Mouse (Mus musculus): ENCODE measurements at regions not wholly inside any gene's neighbourhood (a gene's known extent, or its start where the extent isn't known, plus 50 kb on each side); places are given as distances from the start of the nearest gene placed in this dataset.

DNA sequence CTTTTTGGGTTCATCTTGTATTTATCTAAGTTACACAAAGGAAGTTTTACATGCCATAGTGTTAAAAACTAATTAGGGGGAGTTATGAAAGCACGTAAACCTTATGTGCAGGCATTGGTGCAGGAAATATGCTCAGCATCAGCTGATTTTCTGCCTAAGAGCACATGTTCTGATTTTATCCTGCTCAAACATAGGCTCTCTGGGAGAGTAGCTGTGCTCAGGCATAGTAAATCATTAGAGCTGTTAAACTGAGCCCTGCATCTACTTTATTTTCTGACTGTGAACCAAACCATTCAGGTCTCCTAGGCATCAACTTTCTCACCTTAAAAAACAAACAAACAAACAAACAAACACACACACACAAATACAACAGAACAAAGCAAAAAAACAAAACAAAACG, 260.2 kb downstream of the Sim1 start:
- TF ChIP-seq CTCF (IDR thresholded peaks at IDR 0.05; ENCODE audit: low read depth) (no peak), EP300 (IDR thresholded peaks at IDR 0.05; ENCODE audit: low read depth) (no peak)
- H3K9ac ChIP-seq (replicated peaks; ENCODE audit: low read depth, low read length): no peak overlapping the region
- ATAC-seq (ENCODE audit: insufficient read depth, low read depth): no peak
- H3K36me3 ChIP-seq (replicated peaks; ENCODE audit: control insufficient read depth, insufficient read depth, low read length): no peaks in the 10 kb centered on the region
- H3K4me2 ChIP-seq (ENCODE audit: low read depth, low read length): no peak overlapping the region
- 80% methylated on average over 2 of the region's 2 CpGs for WGBS
- H3K4me3 ChIP-seq (ENCODE audit: low read depth, low read length): no peak overlapping the region
- H3K4me1 ChIP-seq (ENCODE audit: control insufficient read depth, insufficient read depth): no peaks in the 10 kb centered on the region
- no peaks in the 10 kb centered on the region for H3K27me3 ChIP-seq (ENCODE audit: control insufficient read depth, insufficient read depth, low read length)
- DNase-seq (ENCODE audit: low spot score): no peak
- H3K27ac ChIP-seq (ENCODE audit: low read depth): no peak overlapping the region
- H3K9me3 ChIP-seq (replicated peaks; ENCODE audit: control insufficient read depth, low read length): no peaks in the 10 kb centered on the region

DNA sequence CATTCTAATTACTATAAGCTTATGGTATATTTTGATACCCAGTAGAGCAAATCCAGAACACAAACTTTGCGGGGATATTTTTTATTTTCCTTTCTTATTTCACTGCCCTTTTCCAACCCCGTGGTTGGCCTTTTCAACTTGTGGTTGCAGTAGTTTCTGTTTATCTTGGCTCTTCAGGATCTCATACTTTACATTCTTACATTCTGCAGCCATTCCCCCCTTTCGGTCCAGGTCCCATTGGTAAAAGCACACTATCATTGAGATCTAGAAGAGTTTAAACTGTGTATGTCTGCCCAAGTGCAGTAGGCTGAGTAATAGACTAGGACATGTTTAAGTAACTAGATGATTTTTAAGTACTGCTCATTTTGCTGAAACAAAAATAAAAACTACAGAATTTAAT, 279.1 kb downstream of the Sim1 start:
- Histone ChIP-seq H3K36me3 (replicated peaks; ENCODE audit: control insufficient read depth, insufficient read depth, low read length) (no peaks in the 10 kb centered on the region), H3K4me3 (ENCODE audit: low read depth, low read length) (no peak overlapping the region), H3K4me1 (ENCODE audit: control insufficient read depth, insufficient read depth) (no peaks in the 10 kb centered on the region), H3K9ac (replicated peaks; ENCODE audit: low read depth, low read length) (no peak overlapping the region), H3K4me2 (ENCODE audit: low read depth, low read length) (no peak overlapping the region), H3K27me3 (ENCODE audit: control insufficient read depth, insufficient read depth, low read length) (no peaks in the 10 kb centered on the region), H3K27ac (ENCODE audit: low read depth) (no peak overlapping the region), H3K9me3 (replicated peaks; ENCODE audit: control insufficient read depth, low read length) (no peaks in the 10 kb centered on the region)
- DNase-seq (ENCODE audit: low spot score): no peak
- ATAC-seq (ENCODE audit: insufficient read depth, low read depth): no peak
- no peak for TF ChIP-seq EP300 (IDR thresholded peaks at IDR 0.05; ENCODE audit: low read depth)
- TF ChIP-seq CTCF (IDR thresholded peaks at IDR 0.05; ENCODE audit: low read depth): no peak
- 36% methylated on average over 3 of the region's 3 CpGs for whole genome bisulfite sequencing

DNA sequence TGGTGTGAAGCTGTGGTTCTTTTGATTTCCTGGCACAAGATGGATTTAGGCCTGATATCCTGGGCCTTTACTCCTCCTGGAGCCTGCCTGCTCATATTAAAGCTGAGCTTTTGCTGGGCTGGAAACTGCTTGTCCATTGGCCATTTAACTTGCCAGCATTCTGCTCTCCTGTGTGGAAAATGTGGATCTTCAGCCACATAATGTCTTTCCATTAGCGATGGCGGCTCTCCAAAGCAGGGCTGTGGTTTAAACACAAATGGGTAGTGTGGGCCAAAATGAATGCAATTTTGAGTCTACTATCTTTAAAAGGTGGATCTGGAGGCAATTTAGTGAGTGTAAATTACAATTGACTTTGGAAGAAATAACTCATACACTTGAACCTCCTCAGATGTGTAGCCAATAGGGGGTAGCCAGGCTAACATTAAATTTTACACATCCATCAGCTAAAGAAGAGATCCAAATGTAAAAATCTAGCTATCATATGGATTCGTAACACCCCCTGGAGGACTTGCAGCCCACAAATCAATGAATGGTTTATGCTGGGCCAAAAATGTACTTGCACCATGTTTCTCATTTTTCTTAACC, 281.5 kb downstream of the Sim1 start:
- no peaks in the 10 kb centered on the region for H3K4me1 ChIP-seq (ENCODE audit: control insufficient read depth, insufficient read depth)
- no peaks in the 10 kb centered on the region for H3K36me3 ChIP-seq (replicated peaks; ENCODE audit: control insufficient read depth, insufficient read depth, low read length)
- H3K9me3 ChIP-seq (replicated peaks; ENCODE audit: control insufficient read depth, low read length): no peaks in the 10 kb centered on the region
- 92% methylated on average over 3 of the region's 3 CpGs for WGBS
- no peak for DNase-seq (ENCODE audit: low spot score)
- TF ChIP-seq EP300 (IDR thresholded peaks at IDR 0.05; ENCODE audit: low read depth) (no peak), CTCF (IDR thresholded peaks at IDR 0.05; ENCODE audit: low read depth) (no peak)
- no peaks in the 10 kb centered on the region for H3K27me3 ChIP-seq (ENCODE audit: control insufficient read depth, insufficient read depth, low read length)
- no peak overlapping the region for H3K27ac ChIP-seq (ENCODE audit: low read depth)
- no peak overlapping the region for H3K4me2 ChIP-seq (ENCODE audit: low read depth, low read length)
- no peak overlapping the region for H3K9ac ChIP-seq (replicated peaks; ENCODE audit: low read depth, low read length)
- H3K4me3 ChIP-seq (ENCODE audit: low read depth, low read length): no peak overlapping the region
- no peak for ATAC-seq (ENCODE audit: insufficient read depth, low read depth)

DNA sequence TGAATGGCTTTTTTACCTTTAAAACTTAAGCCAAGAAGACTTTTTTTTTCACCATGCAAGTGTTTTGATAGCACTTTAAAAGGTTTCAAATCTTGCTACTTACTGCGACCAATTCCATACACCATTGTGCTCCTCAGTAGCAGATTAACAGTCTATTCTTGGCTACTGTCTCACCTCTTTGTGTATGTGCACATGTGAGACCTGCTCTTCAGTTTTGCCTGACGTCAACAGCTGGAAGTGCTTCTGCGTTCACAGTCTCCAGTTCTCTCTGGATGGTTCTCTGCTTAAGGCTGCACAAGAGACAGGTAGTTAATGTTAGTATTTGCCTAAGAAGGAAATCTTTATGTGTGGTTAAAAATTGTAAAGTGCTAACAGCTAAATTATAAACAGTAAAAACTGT, 282.1 kb downstream of the Sim1 start:
- H3K4me1 ChIP-seq (ENCODE audit: control insufficient read depth, insufficient read depth): no peaks in the 10 kb centered on the region
- DNase-seq (ENCODE audit: low spot score) (peak; percentile 12), ATAC-seq (ENCODE audit: insufficient read depth, low read depth) (peak; percentile 70)
- 27% methylated on average over 3 of the region's 3 CpGs for WGBS
- no peak overlapping the region for H3K27ac ChIP-seq (ENCODE audit: low read depth)
- no peak overlapping the region for H3K9ac ChIP-seq (replicated peaks; ENCODE audit: low read depth, low read length)
- H3K36me3 ChIP-seq (replicated peaks; ENCODE audit: control insufficient read depth, insufficient read depth, low read length): no peaks in the 10 kb centered on the region
- H3K4me3 ChIP-seq (ENCODE audit: low read depth, low read length): no peak overlapping the region
- H3K27me3 ChIP-seq (ENCODE audit: control insufficient read depth, insufficient read depth, low read length): no peaks in the 10 kb centered on the region
- no peaks in the 10 kb centered on the region for H3K9me3 ChIP-seq (replicated peaks; ENCODE audit: control insufficient read depth, low read length)
- TF ChIP-seq CTCF (IDR thresholded peaks at IDR 0.05; ENCODE audit: low read depth) (no peak), EP300 (IDR thresholded peaks at IDR 0.05; ENCODE audit: low read depth) (no peak)
- H3K4me2 ChIP-seq (ENCODE audit: low read depth, low read length): no peak overlapping the region

DNA sequence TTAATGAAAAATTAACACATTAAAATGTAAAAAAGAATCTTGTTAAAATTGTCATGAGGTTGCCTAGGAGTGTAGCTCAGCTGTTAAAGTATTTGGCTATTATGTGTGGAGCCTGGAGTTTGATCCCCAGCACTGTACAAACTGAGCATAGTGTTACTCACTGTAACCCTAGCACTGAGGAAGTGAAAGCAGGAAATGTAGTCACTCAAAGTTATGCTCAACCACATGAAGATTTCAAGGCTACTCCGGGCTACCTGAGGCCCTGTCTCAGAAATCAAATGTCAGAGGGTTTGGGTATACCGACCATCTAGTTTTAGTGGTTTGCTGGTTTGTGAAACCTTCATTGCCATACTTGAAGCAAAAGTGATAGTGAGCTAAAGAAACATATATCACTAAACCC, 287.2 kb downstream of the Sim1 start:
- H3K4me3 ChIP-seq (ENCODE audit: low read depth, low read length): no peak overlapping the region
- no peaks in the 10 kb centered on the region for H3K4me1 ChIP-seq (ENCODE audit: control insufficient read depth, insufficient read depth)
- no peak for TF ChIP-seq CTCF (IDR thresholded peaks at IDR 0.05; ENCODE audit: low read depth)
- TF ChIP-seq EP300 (IDR thresholded peaks at IDR 0.05; ENCODE audit: low read depth): no peak
- H3K27ac ChIP-seq (ENCODE audit: low read depth): no peak overlapping the region
- WGBS: 71% methylated on average over 2 of the region's 2 CpGs
- no peak overlapping the region for H3K4me2 ChIP-seq (ENCODE audit: low read depth, low read length)
- no peak for DNase-seq (ENCODE audit: low spot score)
- no peak overlapping the region for H3K9ac ChIP-seq (replicated peaks; ENCODE audit: low read depth, low read length)
- no peak for ATAC-seq (ENCODE audit: insufficient read depth, low read depth)
- H3K9me3 ChIP-seq (replicated peaks; ENCODE audit: control insufficient read depth, low read length): no peaks in the 10 kb centered on the region
- no peaks in the 10 kb centered on the region for H3K27me3 ChIP-seq (ENCODE audit: control insufficient read depth, insufficient read depth, low read length)
- H3K36me3 ChIP-seq (replicated peaks; ENCODE audit: control insufficient read depth, insufficient read depth, low read length): no peaks in the 10 kb centered on the region

DNA sequence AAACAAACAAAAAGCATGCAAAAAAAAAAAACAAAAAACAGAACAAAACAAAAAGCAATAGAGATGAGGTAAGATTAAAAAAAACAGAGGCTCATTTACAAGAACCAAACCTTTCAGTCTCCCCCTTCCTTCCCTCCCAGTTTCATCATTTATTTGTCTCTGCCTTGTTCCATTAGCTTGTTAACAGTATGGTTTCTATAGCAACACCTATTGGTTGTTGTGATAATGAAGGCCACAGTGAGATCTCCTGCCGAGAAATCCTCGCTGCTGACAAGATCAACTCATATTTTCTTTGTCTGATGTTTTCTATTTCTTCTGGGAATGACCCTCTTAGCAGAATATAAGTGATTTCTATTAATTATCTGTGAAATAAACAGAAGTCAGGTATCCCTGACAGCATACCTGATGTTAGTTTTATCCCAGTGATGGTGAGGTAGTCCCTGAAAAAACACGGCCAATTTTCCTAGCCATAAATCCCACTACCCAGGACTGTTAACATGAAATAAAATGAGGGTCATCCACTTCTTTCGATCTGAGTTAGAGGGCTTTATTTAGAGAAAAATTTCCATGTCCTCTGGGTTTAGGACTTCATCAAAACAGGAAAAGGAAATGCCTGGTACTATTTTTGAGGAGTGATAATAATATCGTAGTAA, 288.9 kb upstream of the Gm49339 start:
- no peak overlapping the region for H3K4me2 ChIP-seq (ENCODE audit: low read depth, low read length)
- TF ChIP-seq EP300 (IDR thresholded peaks at IDR 0.05; ENCODE audit: low read depth): no peak
- TF ChIP-seq CTCF (IDR thresholded peaks at IDR 0.05; ENCODE audit: low read depth): no peak
- no peak overlapping the region for H3K27ac ChIP-seq (ENCODE audit: low read depth)
- H3K9me3 ChIP-seq (replicated peaks; ENCODE audit: control insufficient read depth, low read length): no peaks in the 10 kb centered on the region
- ATAC-seq (ENCODE audit: insufficient read depth, low read depth) (no peak), DNase-seq (ENCODE audit: low spot score) (no peak)
- no peak overlapping the region for H3K9ac ChIP-seq (replicated peaks; ENCODE audit: low read depth, low read length)
- WGBS: 38% methylated on average over 5 of the region's 5 CpGs
- H3K27me3 ChIP-seq (ENCODE audit: control insufficient read depth, insufficient read depth, low read length): no peaks in the 10 kb centered on the region
- H3K4me1 ChIP-seq (ENCODE audit: control insufficient read depth, insufficient read depth): no peaks in the 10 kb centered on the region
- H3K36me3 ChIP-seq (replicated peaks; ENCODE audit: control insufficient read depth, insufficient read depth, low read length): no peaks in the 10 kb centered on the region
- H3K4me3 ChIP-seq (ENCODE audit: low read depth, low read length): no peak overlapping the region
